Mouse (Mus musculus) heart, embryonic 10.5 days (tissue): Measurements from ENCODE around the gene Nfe2. TPM values are rescaled to one million over a fixed set of nuclear protein-coding genes. Genes with fewer than 3 reads are reported as not detected.
"Not testable (repeated sequence)": the region's sequence is repeated elsewhere in the genome, so short reads cannot be mapped to it uniquely, and the experiment has no call there.

Source experiments
- DNase-seq: peaks from one replicate; pipeline ENCODE4 v3.0.0-alpha.2; 2017; ENCODE audit warnings: low spot score
- H3K27ac ChIP-seq: fragments of 300-500 bp; sonication (generic); 2 replicates; pipeline ENCODE4 v1.5.1; 2016; ENCODE audit warnings: mild to moderate bottlenecking
- H3K27me3 ChIP-seq: fragments of 300-500 bp; sonication (generic); 2 replicates; pipeline ENCODE4 v1.6.1; 2016; ENCODE audit warnings: mild to moderate bottlenecking; ENCODE audit not compliant: poor library complexity, insufficient read depth, severe bottlenecking
- H3K36me3 ChIP-seq: fragments of 300-500 bp; sonication (generic); 2 replicates; pipeline ENCODE4 v1.6.1; 2016; ENCODE audit warnings: mild to moderate bottlenecking, moderate library complexity
- H3K4me1 ChIP-seq: fragments of 300-500 bp; sonication (generic); 2 replicates; pipeline ENCODE4 v1.6.1; 2016; ENCODE audit warnings: mild to moderate bottlenecking
- H3K4me3 ChIP-seq: fragments of 300-500 bp; sonication (generic); 2 replicates; pipeline ENCODE4 v1.5.1; 2016; ENCODE audit warnings: mild to moderate bottlenecking, moderate library complexity
- H3K9me3 ChIP-seq: fragments of 300-500 bp; sonication (generic); 2 replicates; pipeline ENCODE4 v1.6.1; 2016; ENCODE audit warnings: mild to moderate bottlenecking, moderate library complexity
- WGBS: fragments of 180-500 bp; shearing (Covaris S2); methylation state at CpG from one replicate; pipeline ENCODE4 v1.1.7; 2016; 5-methylcytosine and 5-hydroxymethylcytosine counted together
- polyA plus RNA-seq: library from polyadenylated mRNA; unstranded; fragments of >200 nt; fragmentation: Nextera tagmentation; extraction: Ambion mirVana; gene quantifications from 2 replicates; pipeline ENCODE4 v1.2.1, GENCODE M21; 2016

Gene Nfe2
- polyA plus RNA-seq, 1 experiment from 2014 or later: 19.4 TPM

DNA sequence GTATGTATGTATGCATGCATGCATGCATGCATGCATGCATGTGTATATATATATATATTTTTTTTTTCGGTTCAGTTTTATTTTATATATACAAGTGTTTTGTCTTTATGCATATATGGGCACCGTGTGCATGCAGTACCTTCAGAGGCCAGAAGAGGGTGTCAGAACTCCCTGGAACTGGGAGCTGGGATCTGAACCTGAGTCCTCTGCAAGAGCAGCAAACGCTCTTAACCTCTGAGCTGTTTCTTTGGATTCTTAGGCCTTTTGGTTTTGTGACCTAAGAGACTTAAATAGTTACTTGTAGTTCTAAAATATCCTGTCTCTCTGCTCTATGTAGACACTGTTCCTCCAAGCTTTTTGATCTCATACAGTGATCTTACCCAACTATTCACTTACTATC lies 25.9 kb upstream of the Nfe2 start:
- H3K27ac ChIP-seq: no peak overlapping the region
- WGBS: 74% methylated on average over 3 of the region's 3 CpGs
- DNase-seq: no peak
- no peaks in the 10 kb centered on the region for H3K9me3 ChIP-seq
- no peaks in the 10 kb centered on the region for H3K27me3 ChIP-seq
- H3K4me1 ChIP-seq: peaks cover 16% of the 10 kb centered on the region
- H3K36me3 ChIP-seq: peaks cover 6% of the 10 kb centered on the region
- no peak overlapping the region for H3K4me3 ChIP-seq

DNA sequence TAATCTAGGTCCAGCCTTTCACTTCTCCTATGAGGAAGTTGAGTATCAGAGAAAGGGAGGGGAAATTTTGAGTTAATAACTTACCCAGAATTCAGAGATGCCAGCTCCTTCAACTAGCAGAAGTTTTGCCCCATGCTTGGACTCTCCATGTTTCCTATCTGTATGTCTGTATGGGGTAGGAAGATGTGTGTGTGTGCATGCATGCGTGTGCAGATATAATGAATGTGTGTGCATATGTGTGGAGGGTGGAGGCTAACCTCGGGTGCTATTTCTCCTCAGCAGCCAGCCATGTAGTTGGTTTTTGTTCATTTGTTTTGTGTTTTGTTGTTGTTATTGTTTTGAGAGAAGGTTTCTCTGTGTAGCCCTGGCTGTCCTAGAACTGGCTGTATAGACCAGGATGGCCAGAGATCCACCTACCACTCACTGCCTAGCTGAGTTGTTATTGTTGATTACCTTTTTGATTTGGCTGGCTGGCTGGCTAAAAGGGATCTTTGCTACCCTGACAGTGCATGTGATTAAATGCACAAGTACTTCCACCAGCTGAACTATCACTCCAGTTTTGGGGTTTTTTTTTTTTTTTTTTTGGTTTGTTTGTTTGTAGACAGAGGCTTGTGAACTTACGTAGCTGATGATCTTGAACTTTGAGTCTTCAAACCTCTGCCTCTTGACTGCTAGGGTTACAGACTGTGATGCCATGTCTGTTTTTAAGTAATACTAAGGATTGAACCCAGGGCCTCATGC lies 23.4 kb upstream of the Nfe2 start:
- Histone ChIP-seq H3K9me3 (no peaks in the 10 kb centered on the region), H3K27ac (no peak overlapping the region), H3K4me1 (peaks cover 22% of the 10 kb centered on the region), H3K4me3 (no peak overlapping the region), H3K36me3 (0 out of 2 replicates have a peak, but pooled peaks cover 2% of the 10 kb centered on the region), H3K27me3 (no peaks in the 10 kb centered on the region)
- WGBS: 96% methylated on average over 3 of the region's 3 CpGs
- no peak for DNase-seq

DNA sequence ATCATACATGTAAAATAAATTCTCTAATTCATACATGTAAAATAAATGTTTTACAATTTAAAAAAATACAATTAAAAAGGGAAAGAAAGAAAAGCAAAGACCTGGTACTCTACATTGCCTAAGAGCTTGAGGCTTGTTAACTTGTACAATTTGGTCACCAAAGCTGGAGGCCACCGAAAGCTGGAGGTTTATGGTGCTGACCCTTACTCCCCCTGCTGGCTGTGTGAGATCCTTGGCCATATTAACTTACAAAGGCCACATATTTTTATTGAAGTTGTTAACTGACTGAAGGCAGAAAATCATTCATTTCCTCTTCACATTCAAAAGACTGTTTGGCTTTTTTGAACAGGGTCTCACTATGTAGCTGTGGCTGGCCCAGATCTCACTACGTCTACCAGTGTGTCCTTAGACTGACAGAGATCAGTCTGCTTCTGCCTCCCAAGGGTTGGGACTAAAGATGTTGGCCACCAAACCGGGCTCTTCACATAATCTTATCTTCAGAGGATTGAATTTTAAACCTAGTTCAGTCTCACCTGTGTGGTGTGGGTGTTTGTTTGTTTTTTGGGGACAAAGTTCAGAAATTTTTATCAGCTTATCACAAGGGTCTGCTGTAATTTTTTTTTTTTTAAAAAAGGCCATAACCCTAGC lies 22.7 kb upstream of the Nfe2 start:
- no peak overlapping the region for H3K27ac ChIP-seq
- peaks cover 20% of the 10 kb centered on the region for H3K4me1 ChIP-seq
- H3K27me3 ChIP-seq: no peaks in the 10 kb centered on the region
- no peaks in the 10 kb centered on the region for H3K9me3 ChIP-seq
- no peak for DNase-seq
- H3K4me3 ChIP-seq: no peak overlapping the region
- H3K36me3 ChIP-seq: 0 out of 2 replicates have a peak, but pooled peaks cover 2% of the 10 kb centered on the region
- WGBS: 66% methylated on average over 3 of the region's 3 CpGs

DNA sequence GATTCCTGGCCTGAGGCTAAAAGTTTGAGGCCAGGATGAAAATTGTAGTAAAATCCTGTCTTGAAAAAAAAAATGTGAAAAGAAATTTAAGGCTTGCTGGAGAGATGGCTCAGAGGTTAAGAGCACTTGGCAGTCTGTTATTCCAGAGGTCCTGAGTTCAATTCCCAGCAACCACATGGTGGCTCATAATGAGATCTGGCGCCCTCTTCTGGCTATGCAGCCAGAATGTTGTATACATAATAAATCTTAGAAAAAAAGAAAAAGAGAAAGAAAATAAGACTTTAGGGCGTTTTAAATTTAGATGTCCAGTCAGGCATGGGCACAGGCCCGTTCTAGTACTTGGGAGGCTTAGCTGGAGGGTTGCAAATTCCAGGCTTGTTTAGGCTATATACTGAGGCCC lies 21.5 kb upstream of the Nfe2 start:
- Histone ChIP-seq H3K27ac (no peak overlapping the region), H3K27me3 (no peaks in the 10 kb centered on the region), H3K4me1 (peaks cover 8% of the 10 kb centered on the region; the same call in 1 of the 2 replicates), H3K36me3 (0 out of 2 replicates have a peak, but pooled peaks cover 2% of the 10 kb centered on the region), H3K4me3 (no peak overlapping the region), H3K9me3 (no peaks in the 10 kb centered on the region)
- WGBS: 62% methylated on average over 3 of the region's 3 CpGs
- DNase-seq: no peak

DNA sequence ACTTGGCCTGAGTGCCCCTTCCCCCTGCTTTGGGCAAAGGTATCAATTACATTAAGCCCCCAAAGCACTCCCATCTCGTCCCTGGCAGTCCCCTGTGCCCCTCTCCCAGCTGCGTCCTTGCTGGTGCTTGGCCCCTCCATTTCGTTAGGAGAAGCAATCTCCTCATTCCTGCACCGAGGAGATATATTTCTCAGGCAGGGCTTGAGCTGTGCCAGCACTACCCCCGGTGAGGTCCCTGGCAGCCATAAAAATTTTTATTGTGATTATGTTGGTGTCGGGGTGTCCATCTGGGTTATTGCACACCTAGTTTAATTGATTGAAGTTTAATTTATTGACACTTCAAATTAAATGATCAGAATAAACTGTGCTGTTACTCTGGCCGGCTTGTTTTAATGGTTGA lies 19.7 kb upstream of the Nfe2 start:
- 0 out of 2 replicates have a peak, but pooled peaks cover 2% of the 10 kb centered on the region for H3K36me3 ChIP-seq

DNA sequence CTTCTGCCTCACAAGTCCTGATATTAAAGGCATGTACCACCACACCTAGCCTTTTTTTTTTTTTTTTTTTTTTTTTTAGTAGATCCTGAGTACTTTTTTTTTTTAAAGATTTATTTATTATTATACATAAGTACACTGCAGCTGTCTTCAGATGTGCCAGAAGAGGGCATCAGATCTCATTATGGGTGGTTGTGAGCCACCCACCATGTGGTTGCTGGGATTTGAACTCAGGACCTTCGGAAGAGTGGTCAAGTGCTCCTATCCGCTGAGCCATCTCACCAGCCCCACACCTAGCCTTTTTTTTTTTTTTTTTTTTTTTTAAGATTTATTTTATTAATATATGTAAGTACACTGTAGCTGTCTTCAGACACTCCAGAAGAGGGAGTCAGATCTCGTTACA lies 17.7 kb upstream of the Nfe2 start:
- H3K27me3 ChIP-seq, H3K4me3 ChIP-seq, H3K36me3 ChIP-seq, H3K27ac ChIP-seq, DNase-seq, H3K9me3 ChIP-seq: not testable (repeated sequence)
- 94% methylated on average over 3 of the region's 3 CpGs for whole genome bisulfite sequencing
- H3K4me1 ChIP-seq: peaks cover 18% of the 10 kb centered on the region

More for the DNA sequence above, 19.7 kb upstream of the Nfe2 start:
- no peak overlapping the region for H3K4me3 ChIP-seq
- no peak for DNase-seq
- H3K27me3 ChIP-seq: no peaks in the 10 kb centered on the region
- 76% methylated on average over 7 of the region's 7 CpGs for WGBS
- peaks cover 18% of the 10 kb centered on the region for H3K4me1 ChIP-seq
- H3K9me3 ChIP-seq: no peaks in the 10 kb centered on the region
- no peak overlapping the region for H3K27ac ChIP-seq

DNA sequence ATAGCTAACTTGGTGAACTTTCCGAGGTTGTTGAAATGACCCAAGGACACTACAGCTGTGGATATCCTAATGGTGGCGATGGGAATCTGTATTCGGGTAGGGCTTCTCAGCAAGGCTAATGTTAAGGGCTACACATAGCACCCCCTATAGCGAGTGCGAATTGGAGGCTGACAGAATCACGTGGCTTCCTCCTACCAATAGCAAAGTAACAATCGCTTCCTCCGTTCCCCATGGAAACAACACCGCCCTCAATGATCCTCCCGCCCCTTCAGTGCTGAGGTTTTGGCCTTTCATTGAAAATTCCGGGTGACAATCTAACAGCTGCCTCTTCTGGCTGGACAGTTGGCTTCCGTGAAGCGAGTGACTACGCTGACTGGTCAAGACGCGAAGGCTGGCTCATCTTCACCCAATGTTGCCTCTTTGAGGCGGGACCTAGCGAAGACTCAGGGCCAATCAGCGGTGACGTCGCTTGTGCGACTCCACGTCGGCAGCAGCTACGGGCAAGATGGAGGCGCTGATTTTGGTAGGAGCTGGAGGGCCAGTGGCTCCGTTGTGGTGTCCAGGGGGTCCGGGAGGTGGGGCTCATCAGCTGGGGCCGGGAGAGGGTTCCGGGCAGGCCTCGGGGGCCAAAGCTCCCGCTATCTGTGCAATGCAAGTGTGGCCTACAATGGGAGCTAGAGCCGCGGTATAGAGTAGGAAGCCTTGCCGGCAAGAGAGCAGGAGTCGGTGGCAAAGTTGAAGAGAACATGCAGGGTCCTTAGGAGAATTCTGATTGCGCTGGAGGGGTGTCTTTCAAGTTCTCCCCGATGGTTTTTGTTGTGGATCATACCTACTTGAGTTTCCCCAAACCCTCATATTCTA lies 14.4 kb upstream of the Nfe2 start, which contains the start of gene Copz1:
Gene Copz1, plus strand, starts transcription at position 296 of the 861 bp plus-strand sequence.
- Histone ChIP-seq H3K9me3 (no peaks in the 10 kb centered on the region), H3K4me1 (peaks cover 15% of the 10 kb centered on the region), H3K4me3 (peak within 1 kb of the TSS; percentile 82), H3K27me3 (no peaks in the 10 kb centered on the region), H3K36me3 (no peaks in the 10 kb centered on the region), H3K27ac (peak within 1 kb of the TSS; percentile 94)
- under 1% methylated on average over 38 of the region's 38 CpGs for WGBS
- peak; percentile 100 for DNase-seq

GRCm38 (mm10) chr15:103268903-103269302 lies 10.7 kb upstream of the Nfe2 start:
- 83% methylated on average over 4 of the region's 4 CpGs for WGBS
- Histone ChIP-seq H3K27ac (no peak overlapping the region), H3K27me3 (no peaks in the 10 kb centered on the region), H3K36me3 (no peaks in the 10 kb centered on the region), H3K4me3 (no peak overlapping the region), H3K4me1 (peaks cover 6% of the 10 kb centered on the region), H3K9me3 (no peaks in the 10 kb centered on the region)
- no peak for DNase-seq

DNA sequence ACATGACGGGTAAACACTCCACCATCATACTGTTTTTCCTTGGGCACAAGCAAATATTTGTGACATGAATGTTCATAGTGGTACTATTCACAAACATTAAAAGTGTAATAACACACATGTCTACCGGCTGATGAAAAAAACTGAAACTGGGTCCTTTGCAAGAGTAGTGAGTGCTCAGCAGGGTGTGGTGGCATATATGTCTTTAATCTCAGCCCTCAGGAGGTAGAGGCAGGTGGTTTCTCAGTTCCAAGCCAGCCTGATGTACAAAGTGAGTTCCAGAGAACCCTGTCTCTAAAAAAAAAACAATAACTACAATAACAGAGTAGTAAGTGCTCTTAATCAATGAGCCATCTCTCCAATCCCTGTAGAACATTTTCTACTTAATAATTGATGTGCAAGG lies 6.6 kb upstream of the Nfe2 start:
- no peaks in the 10 kb centered on the region for H3K36me3 ChIP-seq
- 79% methylated on average over 2 of the region's 2 CpGs for WGBS
- H3K4me3 ChIP-seq: no peak overlapping the region
- no peaks in the 10 kb centered on the region for H3K27me3 ChIP-seq
- no peak overlapping the region for H3K27ac ChIP-seq
- peaks cover 6% of the 10 kb centered on the region; the same call in 1 of the 2 replicates for H3K4me1 ChIP-seq
- H3K9me3 ChIP-seq: no peaks in the 10 kb centered on the region
- DNase-seq: no peak

DNA sequence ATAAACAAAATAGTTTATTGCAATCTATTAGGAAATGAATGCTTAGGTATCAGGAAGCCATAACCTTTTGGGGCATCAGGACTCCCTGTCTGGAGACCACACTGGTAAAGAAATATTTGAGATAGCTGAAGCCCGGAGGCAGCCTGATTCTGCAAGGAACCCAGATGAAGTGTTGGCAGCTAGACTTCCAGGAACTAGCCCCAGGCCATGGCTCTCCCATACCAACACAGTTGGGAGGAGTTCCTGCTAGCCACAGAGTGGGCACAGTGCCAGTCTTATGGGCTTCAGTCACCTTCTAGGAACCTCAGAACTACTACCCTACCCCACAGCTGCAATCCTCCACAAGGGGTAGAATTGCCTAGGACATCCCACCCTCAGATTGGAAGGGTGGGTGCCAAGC lies 1.8 kb upstream of the Nfe2 start:
- WGBS: 14% methylated on average over 1 of the region's 1 CpGs
- no peaks in the 10 kb centered on the region for H3K36me3 ChIP-seq
- no peak overlapping the region for H3K4me3 ChIP-seq
- DNase-seq: no peak
- H3K9me3 ChIP-seq: no peaks in the 10 kb centered on the region
- H3K4me1 ChIP-seq: peaks cover 28% of the 10 kb centered on the region
- no peaks in the 10 kb centered on the region for H3K27me3 ChIP-seq
- peak overlapping the region; percentile 33; the same call in 1 of the 2 replicates for H3K27ac ChIP-seq

- 81% methylated on average over 5 of the region's 5 CpGs for WGBS
- Histone ChIP-seq H3K4me3 (no peak overlapping the region), H3K27ac (peak overlapping the region; percentile 85; the same call in 1 of the 2 replicates), H3K36me3 (no peaks in the 10 kb centered on the region), H3K27me3 (no peaks in the 10 kb centered on the region), H3K9me3 (no peaks in the 10 kb centered on the region), H3K4me1 (peaks cover 34% of the 10 kb centered on the region)
- no peak for DNase-seq
These were observed 959 bp upstream of the Nfe2 start for GRCm38 (mm10) chr15:103259162-103259561.

GRCm38 (mm10) chr15:103256210-103256986 lies 1.8 kb downstream of the Nfe2 start:
- Histone ChIP-seq H3K27ac (peak overlapping the region; percentile 54), H3K27me3 (no peaks in the 10 kb centered on the region), H3K9me3 (no peaks in the 10 kb centered on the region), H3K4me3 (no peak overlapping the region), H3K36me3 (no peaks in the 10 kb centered on the region), H3K4me1 (peaks cover 39% of the 10 kb centered on the region)
- WGBS: 88% methylated on average over 6 of the region's 6 CpGs
- DNase-seq: no peak
